Mouse (Mus musculus): ENCODE measurements around the gene Rarb. TPM values are rescaled to one million over a fixed set of nuclear protein-coding genes. Genes with fewer than 3 reads are reported as not detected.

The Rarb gene
- total RNA-seq, 2 experiments from 2014 or later, result 14.0 to 18.8 TPM

- intact Hi-C loops (cut with DNase I), result no loop called here
- peak; percentile 39 for DNase-seq
Measured at GRCm38 (mm10) chr14:16598074-16598501, 220.9 kb downstream of the Rarb start.

DNA sequence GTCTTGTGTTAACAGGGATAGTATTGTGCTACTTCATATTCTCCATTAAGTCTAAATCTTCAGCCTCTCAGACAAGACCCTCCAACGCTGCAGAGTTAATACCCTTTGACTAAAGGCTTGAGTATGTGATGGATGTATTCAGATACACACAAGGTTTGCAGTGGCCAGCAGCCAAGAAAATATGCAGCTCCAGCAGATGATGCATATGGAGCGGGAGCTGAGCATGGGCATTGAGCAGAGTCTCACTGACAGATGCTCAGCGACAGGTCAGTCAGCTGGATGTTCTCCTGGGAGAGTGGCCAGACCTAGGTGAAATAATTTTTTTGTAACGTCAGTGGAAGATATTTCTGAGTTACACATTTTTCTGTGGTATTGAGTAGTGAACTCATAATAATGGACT, 229.8 kb downstream of the Rarb start:
- DNase-seq, result peak; percentile 63
- intact Hi-C loops (cut with DNase I), result no loop called here

DNA sequence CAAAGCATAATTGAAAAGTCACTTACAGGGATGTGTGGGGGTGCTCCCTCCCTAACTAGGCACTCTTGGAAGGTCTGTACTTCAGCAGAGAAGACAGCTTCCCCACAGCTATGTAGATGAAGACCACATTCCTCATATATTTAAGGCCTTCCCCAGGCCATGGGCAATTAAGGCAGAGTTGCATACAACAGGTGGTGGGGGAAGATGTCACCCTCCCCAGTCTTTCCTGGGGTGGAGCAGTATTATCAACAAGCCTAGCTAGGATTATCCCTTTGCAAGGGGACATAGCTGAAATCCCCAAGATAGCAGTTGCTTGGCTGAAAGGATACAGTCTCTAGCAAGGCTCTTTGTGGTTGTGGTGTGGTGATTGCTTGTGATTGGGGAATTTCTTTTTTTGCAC, 240.9 kb downstream of the Rarb start:
- intact Hi-C loops (cut with DNase I), result no loop called here
- no peak for DNase-seq

DNA sequence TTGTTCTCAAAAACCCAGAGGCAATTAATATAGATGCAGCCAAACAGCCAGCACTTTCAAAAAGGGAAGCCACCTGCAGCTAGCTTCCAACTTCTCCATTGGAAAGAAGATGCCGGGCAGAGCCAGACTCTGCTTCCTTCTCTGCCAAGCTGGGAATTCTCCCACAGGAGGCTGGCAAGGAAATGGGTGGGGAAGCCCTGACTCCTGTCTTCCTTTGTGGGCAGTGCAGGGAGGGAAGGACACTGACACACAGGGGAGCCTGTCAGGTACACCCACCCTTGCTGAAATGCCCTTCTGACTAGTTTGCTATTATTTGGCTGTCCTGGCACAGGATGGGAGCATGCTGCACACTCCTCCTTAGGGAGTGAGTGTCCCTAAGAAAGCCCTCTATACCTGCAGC, 241.9 kb downstream of the Rarb start:
- intact Hi-C loops (cut with DNase I), result no loop called here
- DNase-seq, result peak; percentile 13

DNA sequence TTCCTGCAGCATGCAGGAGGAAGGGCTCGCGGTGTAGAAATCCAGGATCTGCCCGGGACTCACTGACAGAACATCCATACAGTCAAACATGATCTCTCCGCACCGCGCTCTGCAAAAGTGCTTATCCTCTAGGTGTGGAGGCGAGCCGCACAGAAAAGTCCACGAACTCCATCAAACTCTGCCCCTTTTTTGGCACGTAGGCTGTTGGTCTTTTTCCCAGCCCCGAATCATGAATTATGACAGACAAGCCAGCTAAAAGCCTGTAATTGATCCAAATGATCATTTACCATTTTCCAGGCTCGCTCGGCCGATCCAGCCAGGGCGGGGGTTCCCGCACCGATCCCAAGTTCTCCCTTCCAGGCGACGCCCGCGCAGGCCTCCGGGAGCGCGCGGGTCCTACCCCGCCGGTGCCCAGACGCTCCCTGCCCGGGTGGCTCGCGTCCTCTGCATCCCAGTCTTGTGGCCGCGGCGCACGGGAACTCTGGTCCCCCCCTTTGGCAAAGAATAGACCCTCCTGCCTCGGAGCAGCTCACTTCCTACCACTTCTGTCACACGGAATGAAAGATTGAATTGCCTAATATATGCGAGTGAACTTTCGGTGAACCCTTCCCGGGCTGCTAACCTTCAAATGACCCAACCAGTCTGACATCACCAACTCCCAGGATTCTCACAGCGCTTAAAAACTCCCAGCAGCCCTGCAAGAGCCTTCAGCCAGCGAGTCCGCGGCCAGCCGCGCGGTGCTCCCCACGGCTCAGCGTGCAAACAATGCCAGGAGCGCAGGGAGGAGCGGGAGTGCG, 243.8 kb downstream of the Rarb start:
- peak; percentile 63 for DNase-seq
- intact Hi-C loops (cut with DNase I), result no loop called here

DNA sequence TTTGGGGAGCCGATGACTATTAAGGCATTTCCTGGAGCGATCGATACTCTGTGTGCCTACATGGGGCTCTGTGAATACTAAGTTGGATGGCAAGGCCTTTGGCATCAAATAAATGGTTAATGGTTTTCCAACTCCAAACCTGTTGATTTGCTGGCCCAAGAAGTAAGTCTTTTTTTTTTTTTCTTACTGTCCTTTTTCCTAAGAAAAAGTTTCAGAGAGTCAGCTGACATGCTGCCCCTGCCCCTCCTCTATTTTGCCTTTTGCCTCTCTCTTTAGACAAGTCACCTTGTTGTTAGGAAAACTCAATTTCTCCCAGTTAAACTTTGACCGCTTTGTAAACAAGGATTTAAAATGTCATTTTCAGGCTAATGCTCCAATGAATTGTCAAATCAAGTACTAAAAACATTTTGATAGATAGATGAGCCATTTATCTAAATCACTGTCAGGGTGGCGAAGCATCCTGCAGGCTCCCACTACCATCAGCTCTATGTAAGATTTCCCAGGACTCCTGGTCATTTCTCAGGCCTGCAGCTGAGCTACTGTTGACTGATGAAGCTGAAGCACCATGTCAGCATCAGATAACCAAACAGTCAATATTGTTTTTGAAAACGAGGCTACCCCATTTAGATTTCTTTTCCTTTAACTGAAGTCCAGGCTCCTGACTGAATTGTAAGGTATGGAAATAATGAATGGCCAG, 245.3 kb downstream of the Rarb start:
- intact Hi-C loops (cut with DNase I), result no loop called here
- no peak for DNase-seq

DNA sequence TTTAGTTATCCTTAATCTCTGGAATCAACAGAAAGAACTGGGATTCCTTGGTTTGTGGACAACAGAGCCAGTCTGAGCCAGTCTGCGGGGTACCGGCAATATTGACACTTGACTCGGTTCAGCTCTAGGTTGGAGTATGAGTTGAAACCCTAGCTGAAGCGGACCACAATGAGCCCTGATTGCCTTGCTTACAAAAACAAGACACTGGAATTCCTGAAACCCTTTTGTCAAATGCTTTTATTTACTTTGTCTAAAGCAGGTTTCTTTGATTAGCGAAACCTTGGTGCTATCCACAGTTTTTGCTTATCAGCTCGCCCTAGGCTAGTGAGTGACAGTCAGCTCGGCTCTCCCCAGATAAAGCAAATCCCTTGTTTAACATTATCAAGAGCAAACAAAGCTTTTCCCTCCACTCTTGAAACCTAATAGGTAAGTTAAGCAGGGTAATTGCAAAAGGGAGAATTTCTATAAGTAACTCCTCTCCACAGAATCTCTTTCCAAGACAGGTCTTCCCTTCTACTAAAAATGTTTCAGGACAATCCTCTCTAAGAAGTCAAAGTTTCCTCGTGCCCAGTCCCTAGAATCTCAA, 246.1 kb downstream of the Rarb start:
- intact Hi-C loops (cut with DNase I), result no loop called here

GRCm38 (mm10) chr14:16569506-16570001, 249.4 kb downstream of the Rarb start:
- DNase-seq, result no peak
- intact Hi-C loops (cut with DNase I), result no loop called here

More for the DNA sequence above, 246.1 kb downstream of the Rarb start:
- DNase-seq, result no peak

DNA sequence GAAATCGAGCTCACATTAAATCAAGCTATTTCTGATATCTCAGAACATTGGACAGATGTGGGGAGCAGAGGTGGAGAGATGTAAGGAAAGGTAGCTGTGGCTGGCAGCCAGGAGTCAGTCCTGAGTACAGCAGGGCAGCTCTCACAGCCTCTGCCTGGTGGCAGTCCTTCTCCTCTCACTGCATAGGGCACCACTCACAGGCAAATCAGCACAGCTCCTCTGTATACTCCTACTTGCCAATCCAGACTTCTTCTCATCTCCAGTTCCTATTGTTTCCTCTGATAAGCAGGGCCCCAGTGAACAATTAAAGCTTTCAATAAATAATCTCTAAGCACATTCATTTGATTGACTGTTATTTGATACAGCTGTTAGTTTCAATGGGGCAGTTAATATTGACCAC, 252.0 kb downstream of the Rarb start:
- intact Hi-C loops (cut with DNase I), result no loop called here

DNA sequence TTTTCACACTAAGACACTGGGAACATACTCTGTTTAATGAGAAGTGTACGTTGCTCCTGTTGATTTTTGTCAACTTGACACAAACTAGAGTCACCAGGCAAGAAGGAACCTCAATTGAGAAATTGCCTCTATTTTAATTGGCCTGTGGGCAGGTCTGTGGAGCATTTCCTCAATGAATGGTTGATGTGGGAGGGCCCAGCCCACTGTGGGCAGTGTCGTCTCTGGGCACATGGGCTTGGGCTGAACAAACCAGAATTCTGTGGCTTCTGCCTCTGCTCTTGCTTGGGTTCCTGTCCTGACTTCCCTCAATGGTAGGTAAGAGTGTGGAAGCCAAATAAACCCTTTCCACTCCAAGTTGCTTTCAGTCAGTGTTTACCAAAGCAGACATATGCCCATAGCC, 255.0 kb downstream of the Rarb start:
- DNase-seq, result no peak
- intact Hi-C loops (cut with DNase I), result no loop called here

More for the DNA sequence above, 252.0 kb downstream of the Rarb start:
- no peak for DNase-seq

DNA sequence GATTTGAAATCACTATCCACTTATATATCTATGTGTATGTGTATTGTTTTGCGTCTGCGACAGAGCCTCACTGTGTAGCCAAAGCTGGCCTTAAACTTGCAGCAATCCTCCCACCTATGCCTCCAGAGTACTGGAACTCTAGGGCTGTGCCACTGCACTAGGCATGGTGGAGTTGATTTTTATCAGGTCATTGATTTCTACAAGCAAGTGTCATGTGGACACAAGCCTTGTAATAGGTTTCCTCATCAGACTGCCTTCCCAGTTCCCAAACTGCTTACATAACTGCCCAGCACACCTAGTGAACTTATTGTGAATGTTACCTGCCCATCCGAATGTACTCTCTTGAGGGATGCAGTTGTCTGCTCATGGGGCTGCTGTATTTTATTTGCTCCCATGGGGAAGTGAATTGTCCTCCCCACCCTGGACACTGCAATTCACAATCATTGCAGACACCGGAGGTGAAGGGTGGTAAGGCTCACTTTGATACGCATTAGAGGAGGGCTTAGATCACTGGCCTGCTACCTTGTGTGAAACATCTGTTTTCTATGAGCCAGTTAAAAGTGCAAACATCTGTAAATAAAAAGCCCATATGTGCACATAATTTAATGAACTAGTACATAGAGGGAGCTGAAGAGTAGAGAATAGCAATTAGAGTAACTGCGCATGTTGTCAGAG, 257.3 kb downstream of the Rarb start:
- intact Hi-C loops (cut with DNase I), result no loop called here
- no peak for DNase-seq

- intact Hi-C loops (cut with DNase I), result no loop called here
- peak; percentile 60 for DNase-seq
Measured at GRCm38 (mm10) chr14:16559294-16560217, 259.4 kb downstream of the Rarb start.

- intact Hi-C loops (cut with DNase I), result no loop called here
- no peak for DNase-seq
Measured at GRCm38 (mm10) chr14:16558033-16558432, 260.9 kb downstream of the Rarb start.

GRCm38 (mm10) chr14:16554643-16555459, 264.1 kb downstream of the Rarb start:
- intact Hi-C loops (cut with DNase I), result no loop called here
- no peak for DNase-seq

GRCm38 (mm10) chr14:16554319-16554642, 264.7 kb downstream of the Rarb start:
- DNase-seq, result no peak

GRCm38 (mm10) chr14:16552293-16552692, 266.7 kb downstream of the Rarb start:
- intact Hi-C loops (cut with DNase I), result no loop called here
- DNase-seq, result no peak

More at GRCm38 (mm10) chr14:16554319-16554642, 264.7 kb downstream of the Rarb start:
- intact Hi-C loops (cut with DNase I), result no loop called here

DNA sequence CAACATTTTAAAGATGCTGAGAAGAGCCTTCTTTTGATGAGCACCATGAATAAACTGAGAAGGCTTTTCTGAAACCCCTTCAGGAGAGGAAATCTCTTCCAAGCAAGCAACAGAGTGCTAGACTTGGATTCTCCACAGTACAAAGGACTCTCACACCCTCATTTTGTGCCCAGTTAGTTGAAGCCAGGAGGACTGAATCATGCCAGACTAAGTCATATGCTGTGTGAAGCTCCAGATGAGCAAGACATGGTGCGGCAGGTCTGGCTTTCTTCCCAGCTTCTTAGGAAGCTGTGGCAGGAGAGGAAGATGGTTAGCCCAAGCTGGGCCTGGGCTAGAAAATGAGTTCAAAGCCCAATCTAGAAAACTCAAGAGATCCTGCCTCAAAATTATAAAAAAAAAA, 267.1 kb downstream of the Rarb start:
- peak; percentile 29 for DNase-seq
- intact Hi-C loops (cut with DNase I), result no loop called here

GRCm38 (mm10) chr14:16548200-16548576, 270.8 kb downstream of the Rarb start:
- DNase-seq, result no peak
- intact Hi-C loops (cut with DNase I), result no loop called here

GRCm38 (mm10) chr14:16547492-16548199, 271.3 kb downstream of the Rarb start:
- DNase-seq, result peak; percentile 19
- intact Hi-C loops (cut with DNase I), result no loop called here

All from left cerebral cortex, postnatal 4 days (tissue).